8 mouse cellular contexts compared by ENCODE assay signal in genomic region chr3:35931896-35932727, GRCm38 (mm10). TPM values are rescaled to one million over a fixed set of nuclear protein-coding genes. Genes with fewer than 3 reads are reported as not detected.
DNase-seq lines count a peak whose midpoint lies in the region; ATAC-seq lines count a peak whose summit lies in the region.

No protein-coding gene starts in this region.

- H3K9ac ChIP-seq in heart, embryonic 15.5 days: peak overlapping the region; percentile 96
- peak overlapping the region; percentile 100 for H3K9ac ChIP-seq in liver, embryonic 16.5 days (ENCODE audit: low read depth, low read length)
- peak overlapping the region; percentile 99 for H3K9ac ChIP-seq in stomach, embryonic 16.5 days (ENCODE audit: low read length)

- peaks cover 30% of the 10 kb centered on the region for H3K4me1 ChIP-seq in heart, embryonic 15.5 days (replicated peaks)
- peaks cover 32% of the 10 kb centered on the region for H3K4me1 ChIP-seq in liver, embryonic 16.5 days (ENCODE audit: control insufficient read depth, low read depth, low read length)
- peaks cover 13% of the 10 kb centered on the region; the same call in 1 of the 2 replicates for H3K4me1 ChIP-seq in stomach, embryonic 16.5 days (ENCODE audit: control insufficient read depth, insufficient read depth, low read length)

- H3K36me3 ChIP-seq in heart, embryonic 15.5 days: no peaks in the 10 kb centered on the region; the same call in 1 of the 2 replicates
- H3K36me3 ChIP-seq in liver, embryonic 16.5 days (ENCODE audit: control insufficient read depth, insufficient read depth): no peaks in the 10 kb centered on the region
- H3K36me3 ChIP-seq in stomach, embryonic 16.5 days (ENCODE audit: control insufficient read depth, insufficient read depth, low read length): no peaks in the 10 kb centered on the region

- H3K9me3 ChIP-seq in heart, embryonic 15.5 days (replicated peaks): no peaks in the 10 kb centered on the region
- no peaks in the 10 kb centered on the region for H3K9me3 ChIP-seq in liver, embryonic 16.5 days (replicated peaks; ENCODE audit: control insufficient read depth, low read length)
- no peaks in the 10 kb centered on the region for H3K9me3 ChIP-seq in stomach, embryonic 16.5 days (replicated peaks; ENCODE audit: control insufficient read depth, low read length)

- no peaks in the 10 kb centered on the region for H3K27me3 ChIP-seq in heart, embryonic 15.5 days
- no peaks in the 10 kb centered on the region for H3K27me3 ChIP-seq in liver, embryonic 16.5 days (ENCODE audit: control insufficient read depth, insufficient read depth, low read depth, low read length)
- no peaks in the 10 kb centered on the region for H3K27me3 ChIP-seq in stomach, embryonic 16.5 days (ENCODE audit: control insufficient read depth, insufficient read depth, low read length)

- H3K4me3 ChIP-seq in heart, embryonic 15.5 days: peak overlapping the region; percentile 83
- H3K4me3 ChIP-seq in liver, embryonic 16.5 days (ENCODE audit: low read depth, low read length): peak overlapping the region; percentile 92
- peak overlapping the region; percentile 89 for H3K4me3 ChIP-seq in stomach, embryonic 16.5 days (replicated peaks; ENCODE audit: low read length)

- under 1% methylated on average over 29 of the region's 65 CpGs for WGBS in heart, embryonic 15.5 days
- under 1% methylated on average over 56 of the region's 65 CpGs for WGBS in liver, embryonic 16.5 days (ENCODE audit: insufficient replicate concordance)
- WGBS in stomach, embryonic 16.5 days: under 1% methylated on average over 61 of the region's 65 CpGs

- peak overlapping the region; percentile 78 for H3K4me2 ChIP-seq in heart, embryonic 15.5 days
- H3K4me2 ChIP-seq in liver, embryonic 16.5 days (ENCODE audit: low read depth, low read length): peak overlapping the region; percentile 81
- peak overlapping the region; percentile 79 for H3K4me2 ChIP-seq in stomach, embryonic 16.5 days (ENCODE audit: low read depth, low read length)

- H3K27ac ChIP-seq in heart, embryonic 15.5 days: peak overlapping the region; percentile 94
- H3K27ac ChIP-seq in liver, embryonic 16.5 days (ENCODE audit: low read length): peak overlapping the region; percentile 93
- peak overlapping the region; percentile 92 for H3K27ac ChIP-seq in stomach, embryonic 16.5 days (ENCODE audit: low read length)

- peak; percentile 55 for ATAC-seq in erythroid progenitor cell, adult 5-6 weeks (replicated peaks; ENCODE audit: low FRiP score, poor library complexity, severe bottlenecking)
- peak; percentile 79 for ATAC-seq in heart, embryonic 15.5 days (replicated peaks; ENCODE audit: insufficient number of reproducible peaks, insufficient read depth, low FRiP score, low read depth)
- peak; percentile 64 for ATAC-seq in liver, embryonic 16.5 days (ENCODE audit: low read depth)
- peak; percentile 74 for ATAC-seq in stomach, embryonic 16.5 days (ENCODE audit: insufficient read depth, low FRiP score)

- peak; percentile 73 to 78 for DNase-seq in B cell, adult 2 months
- peak; percentile 55 for DNase-seq in adrenal gland, postnatal 25 days
- peak; percentile 74 for DNase-seq in kidney, postnatal 10 days
- peak; percentile 73 for DNase-seq in neural tube, embryonic 10.5 days (ENCODE audit: extremely low spot score, low spot score)

RNA-seq across cellular contexts. Expression of gene Dcun1d1, which starts 5.1 kb away (rescaled TPM):
- total RNA-seq in adrenal gland, postnatal 25 days (2021): 75.1 and 76.7 TPM in 2 replicates
- total RNA-seq in erythroid progenitor cell, adult 5-6 weeks (2015; ENCODE audit: low replicate concordance): 114 and 132 TPM in 2 replicates
- 152 and 181 TPM in 2 replicates for total RNA-seq in erythroid progenitor cell, adult 5-6 weeks (2017; ENCODE audit: low replicate concordance)
- polyA plus RNA-seq in heart, embryonic 15.5 days (2015; fragmentation: Nextera tagmentation; extraction: Ambion mirVana): 74.1 and 87.4 TPM in 2 replicates
- polyA plus RNA-seq in liver, embryonic 16.5 days (2015; fragmentation: Nextera tagmentation; extraction: Ambion mirVana): 82.0 and 86.8 TPM in 2 replicates
- polyA plus RNA-seq in stomach, embryonic 16.5 days (2015; fragmentation: Nextera tagmentation; extraction: Ambion mirVana): 85.6 and 97.6 TPM in 2 replicates

Comparison
In these comparisons a context has a peak if more than half of its experiments do, and no peak if none do; other contexts are left out.
1. Peak in every context shown above with its lines: DNase-seq, ATAC-seq, H3K4me3 ChIP-seq and H3K27ac ChIP-seq.